Mouse (Mus musculus): ENCODE measurements around the gene Pakap. TPM values are rescaled to one million over a fixed set of nuclear protein-coding genes. Genes with fewer than 3 reads are reported as not detected.

Pakap gene
- polyA plus RNA-seq, 1 experiment from 2014 or later: 28.4 TPM

- no peaks in the 10 kb centered on the region for H3K27me3 ChIP-seq (replicated peaks; ENCODE audit: control insufficient read depth, insufficient read depth, low read length)
- 79% methylated on average over 5 of the region's 5 CpGs for WGBS
- no peaks in the 10 kb centered on the region for H3K9me3 ChIP-seq (ENCODE audit: control insufficient read depth, low read length)
- H3K4me1 ChIP-seq (replicated peaks; ENCODE audit: control insufficient read depth, insufficient read depth, low read length): peaks cover 6% of the 10 kb centered on the region; the same call in 1 of the 2 replicates
- ATAC-seq (replicated peaks; ENCODE audit: low FRiP score, low TSS enrichment, low read depth) (no peak), DNase-seq (ENCODE audit: low spot score) (no peak)
- no peak overlapping the region for H3K4me3 ChIP-seq (ENCODE audit: low read depth, low read length)
- H3K27ac ChIP-seq (ENCODE audit: low read depth): no peak overlapping the region
- no peak overlapping the region for H3K9ac ChIP-seq (ENCODE audit: low read length)
- H3K36me3 ChIP-seq (ENCODE audit: control insufficient read depth, insufficient read depth, low read length): no peaks in the 10 kb centered on the region
- no peak overlapping the region for H3K4me2 ChIP-seq (ENCODE audit: low read length)
These were observed 7.7 kb downstream of the Pakap start for GRCm38 (mm10) chr4:57575686-57576085.

- peaks cover 6% of the 10 kb centered on the region; the same call in 1 of the 2 replicates for H3K4me1 ChIP-seq (replicated peaks; ENCODE audit: control insufficient read depth, insufficient read depth, low read length)
- 75% methylated on average over 11 of the region's 11 CpGs for WGBS
- no peak overlapping the region for H3K9ac ChIP-seq (ENCODE audit: low read length)
- no peaks in the 10 kb centered on the region for H3K36me3 ChIP-seq (ENCODE audit: control insufficient read depth, insufficient read depth, low read length)
- ATAC-seq (replicated peaks; ENCODE audit: low FRiP score, low TSS enrichment, low read depth) (no peak), DNase-seq (ENCODE audit: low spot score) (no peak)
- no peaks in the 10 kb centered on the region for H3K9me3 ChIP-seq (ENCODE audit: control insufficient read depth, low read length)
- H3K27me3 ChIP-seq (replicated peaks; ENCODE audit: control insufficient read depth, insufficient read depth, low read length): no peaks in the 10 kb centered on the region
- H3K27ac ChIP-seq (ENCODE audit: low read depth): no peak overlapping the region
- H3K4me2 ChIP-seq (ENCODE audit: low read length): no peak overlapping the region
- H3K4me3 ChIP-seq (ENCODE audit: low read depth, low read length): no peak overlapping the region
These were observed 8.1 kb downstream of the Pakap start for GRCm38 (mm10) chr4:57576095-57576494.

- ATAC-seq (replicated peaks; ENCODE audit: low FRiP score, low TSS enrichment, low read depth): no peak
- WGBS: 87% methylated on average over 10 of the region's 10 CpGs
- H3K27ac ChIP-seq (ENCODE audit: low read depth): no peak overlapping the region
These were observed 11.7 kb downstream of the Pakap start for GRCm38 (mm10) chr4:57579683-57580082.

GRCm38 (mm10) chr4:57585281-57585800 is 17.4 kb downstream of the Pakap start:
- H3K9ac ChIP-seq (ENCODE audit: low read length): no peak overlapping the region
- 91% methylated on average over 6 of the region's 6 CpGs for WGBS
- peaks cover 8% of the 10 kb centered on the region; the same call in 1 of the 2 replicates for H3K4me1 ChIP-seq (replicated peaks; ENCODE audit: control insufficient read depth, insufficient read depth, low read length)
- H3K4me2 ChIP-seq (ENCODE audit: low read length): no peak overlapping the region
- ATAC-seq (replicated peaks; ENCODE audit: low FRiP score, low TSS enrichment, low read depth): no peak
- no peaks in the 10 kb centered on the region for H3K9me3 ChIP-seq (ENCODE audit: control insufficient read depth, low read length)
- no peak overlapping the region for H3K4me3 ChIP-seq (ENCODE audit: low read depth, low read length)
- no peaks in the 10 kb centered on the region for H3K27me3 ChIP-seq (replicated peaks; ENCODE audit: control insufficient read depth, insufficient read depth, low read length)
- H3K36me3 ChIP-seq (ENCODE audit: control insufficient read depth, insufficient read depth, low read length): no peaks in the 10 kb centered on the region
- DNase-seq (ENCODE audit: low spot score): no peak
- no peak overlapping the region for H3K27ac ChIP-seq (ENCODE audit: low read depth)

More at GRCm38 (mm10) chr4:57579683-57580082, 11.7 kb downstream of the Pakap start:
- H3K9ac ChIP-seq (ENCODE audit: low read length): no peak overlapping the region
- no peaks in the 10 kb centered on the region for H3K27me3 ChIP-seq (replicated peaks; ENCODE audit: control insufficient read depth, insufficient read depth, low read length)
- H3K36me3 ChIP-seq (ENCODE audit: control insufficient read depth, insufficient read depth, low read length): no peaks in the 10 kb centered on the region
- peaks cover under 1% of the 10 kb centered on the region; the same call in 1 of the 2 replicates for H3K4me1 ChIP-seq (replicated peaks; ENCODE audit: control insufficient read depth, insufficient read depth, low read length)
- no peak overlapping the region for H3K4me3 ChIP-seq (ENCODE audit: low read depth, low read length)
- H3K4me2 ChIP-seq (ENCODE audit: low read length): no peak overlapping the region
- no peaks in the 10 kb centered on the region for H3K9me3 ChIP-seq (ENCODE audit: control insufficient read depth, low read length)
- no peak for DNase-seq (ENCODE audit: low spot score)

- 44% methylated on average over 7 of the region's 7 CpGs for WGBS
- Histone ChIP-seq H3K27ac (ENCODE audit: low read depth) (no peak overlapping the region), H3K9me3 (ENCODE audit: control insufficient read depth, low read length) (no peaks in the 10 kb centered on the region), H3K4me1 (replicated peaks; ENCODE audit: control insufficient read depth, insufficient read depth, low read length) (peaks cover 8% of the 10 kb centered on the region; the same call in 1 of the 2 replicates), H3K4me3 (ENCODE audit: low read depth, low read length) (no peak overlapping the region), H3K27me3 (replicated peaks; ENCODE audit: control insufficient read depth, insufficient read depth, low read length) (no peaks in the 10 kb centered on the region), H3K4me2 (ENCODE audit: low read length) (no peak overlapping the region), H3K36me3 (ENCODE audit: control insufficient read depth, insufficient read depth, low read length) (no peaks in the 10 kb centered on the region), H3K9ac (ENCODE audit: low read length) (no peak overlapping the region)
- no peak for ATAC-seq (replicated peaks; ENCODE audit: low FRiP score, low TSS enrichment, low read depth)
- DNase-seq (ENCODE audit: low spot score): no peak
These were observed 19.1 kb downstream of the Pakap start for GRCm38 (mm10) chr4:57586933-57587658.

- peaks cover 12% of the 10 kb centered on the region; the same call in 1 of the 2 replicates for H3K4me1 ChIP-seq (replicated peaks; ENCODE audit: control insufficient read depth, insufficient read depth, low read length)
- no peak for ATAC-seq (replicated peaks; ENCODE audit: low FRiP score, low TSS enrichment, low read depth)
- H3K9ac ChIP-seq (ENCODE audit: low read length): no peak overlapping the region
- H3K36me3 ChIP-seq (ENCODE audit: control insufficient read depth, insufficient read depth, low read length): no peaks in the 10 kb centered on the region
- no peak for DNase-seq (ENCODE audit: low spot score)
- WGBS: 93% methylated on average over 1 of the region's 1 CpGs
- H3K27me3 ChIP-seq (replicated peaks; ENCODE audit: control insufficient read depth, insufficient read depth, low read length): no peaks in the 10 kb centered on the region
- H3K9me3 ChIP-seq (ENCODE audit: control insufficient read depth, low read length): no peaks in the 10 kb centered on the region
- H3K4me2 ChIP-seq (ENCODE audit: low read length): no peak overlapping the region
- H3K4me3 ChIP-seq (ENCODE audit: low read depth, low read length): no peak overlapping the region
- no peak overlapping the region for H3K27ac ChIP-seq (ENCODE audit: low read depth)
These were observed 20.4 kb downstream of the Pakap start for GRCm38 (mm10) chr4:57588356-57588755.

DNA sequence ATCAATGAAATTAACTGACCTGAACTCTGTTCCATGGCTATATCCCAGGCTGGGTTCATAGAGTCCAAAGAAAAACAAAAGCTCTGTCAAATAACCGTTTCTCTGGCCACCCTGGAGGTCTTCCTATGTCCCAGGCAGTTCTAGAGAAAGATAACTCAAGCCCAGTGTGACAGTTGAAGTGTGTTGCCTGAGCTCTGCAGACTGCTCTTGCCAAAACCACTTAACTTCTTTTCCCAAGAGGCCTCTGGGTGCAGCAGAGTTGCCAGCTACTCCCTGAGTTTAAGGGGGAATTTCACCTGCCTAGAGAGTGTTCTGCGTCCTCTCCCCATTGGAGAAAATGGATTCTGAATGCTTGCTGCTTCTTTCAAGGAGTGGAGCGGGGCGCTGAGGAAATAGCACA is 24.8 kb downstream of the Pakap start:
- 73% methylated on average over 4 of the region's 4 CpGs for WGBS
- H3K4me3 ChIP-seq (ENCODE audit: low read depth, low read length): no peak overlapping the region
- no peak overlapping the region for H3K9ac ChIP-seq (ENCODE audit: low read length)
- ATAC-seq (replicated peaks; ENCODE audit: low FRiP score, low TSS enrichment, low read depth) (no peak), DNase-seq (ENCODE audit: low spot score) (no peak)
- no peaks in the 10 kb centered on the region for H3K36me3 ChIP-seq (ENCODE audit: control insufficient read depth, insufficient read depth, low read length)
- no peaks in the 10 kb centered on the region for H3K9me3 ChIP-seq (ENCODE audit: control insufficient read depth, low read length)
- H3K27me3 ChIP-seq (replicated peaks; ENCODE audit: control insufficient read depth, insufficient read depth, low read length): no peaks in the 10 kb centered on the region
- H3K4me2 ChIP-seq (ENCODE audit: low read length): no peak overlapping the region
- H3K27ac ChIP-seq (ENCODE audit: low read depth): no peak overlapping the region
- 0 out of 2 replicates have a peak, but pooled peaks cover 4% of the 10 kb centered on the region for H3K4me1 ChIP-seq (replicated peaks; ENCODE audit: control insufficient read depth, insufficient read depth, low read length)

- H3K4me3 ChIP-seq (ENCODE audit: low read depth, low read length): no peak overlapping the region
- ATAC-seq (replicated peaks; ENCODE audit: low FRiP score, low TSS enrichment, low read depth) (no peak), DNase-seq (ENCODE audit: low spot score) (no peak)
- H3K4me2 ChIP-seq (ENCODE audit: low read length): no peak overlapping the region
- WGBS: 91% methylated on average over 6 of the region's 6 CpGs
- peaks cover 7% of the 10 kb centered on the region; the same call in 1 of the 2 replicates for H3K4me1 ChIP-seq (replicated peaks; ENCODE audit: control insufficient read depth, insufficient read depth, low read length)
- no peaks in the 10 kb centered on the region for H3K9me3 ChIP-seq (ENCODE audit: control insufficient read depth, low read length)
- no peaks in the 10 kb centered on the region for H3K27me3 ChIP-seq (replicated peaks; ENCODE audit: control insufficient read depth, insufficient read depth, low read length)
- H3K36me3 ChIP-seq (ENCODE audit: control insufficient read depth, insufficient read depth, low read length): no peaks in the 10 kb centered on the region
- H3K27ac ChIP-seq (ENCODE audit: low read depth): no peak overlapping the region
- H3K9ac ChIP-seq (ENCODE audit: low read length): no peak overlapping the region
These were observed 32.0 kb downstream of the Pakap start for GRCm38 (mm10) chr4:57599946-57600345.
